Mouse (Mus musculus) kidney, embryonic 14.5 days (tissue): ENCODE measurements at regions not wholly inside any gene's neighbourhood (a gene's known extent, or its start where the extent isn't known, plus 50 kb on each side); places are given as distances from the start of the nearest gene placed in this dataset.

Experiments
- ATAC-seq: fragments of 200-750 bp; cut with Nextera tagmentation; 2 replicates; pipeline ENCODE4 v1.8.0; 2017; ENCODE audit warnings: moderate number of reproducible peaks, mild to moderate bottlenecking, moderate TSS enrichment, moderate library complexity; ENCODE audit not compliant: low FRiP score, low TSS enrichment
- H3K27ac ChIP-seq: fragments of 300-500 bp; sonication (generic); 2 replicates; pipeline ENCODE4 v1.5.1; 2014; ENCODE audit warnings: low read depth, mild to moderate bottlenecking, low read length, moderate library complexity, mixed read lengths
- H3K27me3 ChIP-seq: fragments of 300-500 bp; sonication (generic); 2 replicates; pipeline ENCODE4 v1.6.1; 2014; ENCODE audit warnings: mild to moderate bottlenecking, low read length; ENCODE audit not compliant: control insufficient read depth, insufficient read depth
- H3K36me3 ChIP-seq: fragments of 300-500 bp; sonication (generic); 2 replicates; pipeline ENCODE4 v1.6.1; 2014; ENCODE audit warnings: low read length, mixed read lengths; ENCODE audit not compliant: control insufficient read depth, insufficient read depth
- H3K4me1 ChIP-seq: fragments of 300-500 bp; sonication (generic); 2 replicates; pipeline ENCODE4 v1.6.1; 2014; ENCODE audit warnings: low read length, mixed read lengths; ENCODE audit not compliant: control insufficient read depth, insufficient read depth
- H3K4me2 ChIP-seq: fragments of 300-500 bp; sonication (generic); replicated peaks from 2 replicates; pipeline ENCODE4 v1.6.1; 2014; ENCODE audit warnings: low read depth, mild to moderate bottlenecking, low read length
- H3K4me3 ChIP-seq: fragments of 300-500 bp; sonication (generic); 2 replicates; pipeline ENCODE4 v1.5.1; 2014; ENCODE audit warnings: mild to moderate bottlenecking, low read length
- H3K9ac ChIP-seq: fragments of 300-500 bp; sonication (generic); 2 replicates; pipeline ENCODE4 v1.6.1; 2014; ENCODE audit warnings: low read depth, mild to moderate bottlenecking, low read length, moderate library complexity
- H3K9me3 ChIP-seq: fragments of 300-500 bp; sonication (generic); 2 replicates; pipeline ENCODE4 v1.6.1; 2016; ENCODE audit warnings: low read length; ENCODE audit not compliant: control insufficient read depth
- WGBS: fragments of 180-500 bp; shearing (Covaris S2); extraction: QIAGEN DNeasy Blood & Tissue Kit; methylation state at CpG from one replicate; pipeline ENCODE4 v1.1.7; 2014; 5-methylcytosine and 5-hydroxymethylcytosine counted together

DNA sequence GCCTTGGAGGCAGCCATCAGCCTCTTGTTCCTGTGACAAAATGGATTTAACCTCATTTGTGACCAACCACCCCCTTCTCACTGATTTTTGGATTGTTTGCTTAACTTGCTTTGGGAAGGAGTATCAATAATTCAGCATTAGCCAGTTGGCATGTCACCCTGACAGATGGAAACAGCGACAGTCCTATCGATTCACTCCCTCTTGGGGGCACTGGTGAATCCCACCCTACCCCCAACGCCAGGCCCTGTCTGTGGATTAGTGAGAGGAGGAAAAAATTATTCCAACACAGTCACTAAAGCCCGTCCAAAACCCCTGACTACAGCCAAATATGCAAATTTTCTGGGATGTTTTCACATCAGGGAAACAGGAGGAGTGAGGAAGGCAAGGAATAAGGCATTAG lies 55.1 kb upstream of the B3gat2 start:
- 40% methylated on average over 4 of the region's 4 CpGs for WGBS
- H3K4me3 ChIP-seq, result no peak overlapping the region
- no peak for ATAC-seq
- H3K27me3 ChIP-seq, result no peaks in the 10 kb centered on the region
- H3K4me1 ChIP-seq, result no peaks in the 10 kb centered on the region
- no peak overlapping the region for H3K4me2 ChIP-seq
- no peak overlapping the region for H3K9ac ChIP-seq
- H3K9me3 ChIP-seq, result no peaks in the 10 kb centered on the region
- no peaks in the 10 kb centered on the region for H3K36me3 ChIP-seq
- H3K27ac ChIP-seq, result no peak overlapping the region
